Mouse (Mus musculus): ENCODE results near the gene Med21.

- no peak for TF ChIP-seq CTCF (IDR thresholded peaks at IDR 0.05; ENCODE audit: borderline replicate concordance, insufficient read depth, low read length)
- no peak for TF ChIP-seq POLR2A (IDR thresholded peaks at IDR 0.05; ENCODE audit: low read depth, low read length)
Observed at GRCm38 (mm10) chr6:146641621-146642210, 631 bp upstream of the Med21 start.
